Mouse (Mus musculus) liver, adult 2 months (tissue): ENCODE data around the gene Dnajc16. TPM values are rescaled to one million over a fixed set of nuclear protein-coding genes. Genes with fewer than 3 reads are reported as not detected.
"Not testable (repeated sequence)": the region's sequence is repeated elsewhere in the genome, so short reads cannot be mapped to it uniquely, and the experiment has no call there.

ENCODE experiments used
- DNase-seq: peaks from one replicate; pipeline ENCODE4 v3.0.0-alpha.2; 2011; ENCODE audit warnings: low read depth, low spot score; ENCODE audit errors: extremely low read depth
- H3K27ac ChIP-seq: fragments of 200-500 bp; replicated peaks from 2 replicates; pipeline ENCODE4 v1.5.1; 2012; ENCODE audit warnings: low read depth, mild to moderate bottlenecking, control low read depth, inconsistent platforms, low read length; ENCODE audit not compliant: insufficient read depth
- H3K27me3 ChIP-seq: fragments of 200-500 bp; 2 replicates; pipeline ENCODE4 v1.6.1; 2012; ENCODE audit warnings: mild to moderate bottlenecking, moderate library complexity, low read length, inconsistent platforms; ENCODE audit not compliant: control insufficient read depth, insufficient read depth
- H3K36me3 ChIP-seq: fragments of 200-500 bp; 2 replicates; pipeline ENCODE4 v1.6.1; 2012; ENCODE audit warnings: low read length, inconsistent platforms; ENCODE audit not compliant: control insufficient read depth, insufficient read depth
- H3K4me1 ChIP-seq: fragments of 200-500 bp; 2 replicates; pipeline ENCODE4 v1.6.1; 2011; ENCODE audit warnings: low read length; ENCODE audit not compliant: control insufficient read depth, insufficient read depth
- H3K4me3 ChIP-seq: fragments of 200-500 bp; 2 replicates; pipeline ENCODE4 v1.5.1; 2011; ENCODE audit warnings: low read depth, mild to moderate bottlenecking, control low read depth, low read length, moderate library complexity; ENCODE audit not compliant: insufficient read depth
- H3K79me2 ChIP-seq: fragments of 200-500 bp; 2 replicates; pipeline ENCODE4 v1.6.1; 2012; ENCODE audit warnings: inconsistent platforms, mild to moderate bottlenecking, low read length, moderate library complexity; ENCODE audit not compliant: control insufficient read depth, insufficient read depth
- H3K9ac ChIP-seq: fragments of 200-500 bp; 2 replicates; pipeline ENCODE4 v1.6.1; 2012; ENCODE audit warnings: low read depth, mild to moderate bottlenecking, control low read depth, inconsistent platforms, low read length
- CTCF ChIP-seq: fragments of 200-500 bp; IDR thresholded peaks from 2 replicates; pipeline ENCODE4 v1.5.1; 2011; ENCODE audit warnings: low read depth, low read length, control low read depth
- POLR2A ChIP-seq: fragments of 200-500 bp; IDR thresholded peaks from 2 replicates; pipeline ENCODE4 v1.6.1; 2011; ENCODE audit warnings: low read length, control low read depth; ENCODE audit not compliant: insufficient read depth; ENCODE audit errors: extremely low read depth
- WGBS: fragments of 180-500 bp; shearing (Covaris S2); methylation state at CpG from one replicate; pipeline ENCODE4 v1.1.7; 2018; 5-methylcytosine and 5-hydroxymethylcytosine counted together
- polyA plus RNA-seq: library from polyadenylated mRNA; depleted of rRNA; stranded (reverse); fragments of >200 nt; gene quantifications from 2 replicates; pipeline ENCODE4 v1.2.3, GENCODE M21; 2012
- total RNA-seq: library from RNA; depleted of rRNA; stranded (reverse); fragments of >200 nt; gene quantifications from 2 replicates; pipeline ENCODE4 v1.2.3, GENCODE M21; 2014

Gene Dnajc16
- total and polyA plus RNA-seq, 2 experiments, result 3.8 to 5.6 TPM

DNA sequence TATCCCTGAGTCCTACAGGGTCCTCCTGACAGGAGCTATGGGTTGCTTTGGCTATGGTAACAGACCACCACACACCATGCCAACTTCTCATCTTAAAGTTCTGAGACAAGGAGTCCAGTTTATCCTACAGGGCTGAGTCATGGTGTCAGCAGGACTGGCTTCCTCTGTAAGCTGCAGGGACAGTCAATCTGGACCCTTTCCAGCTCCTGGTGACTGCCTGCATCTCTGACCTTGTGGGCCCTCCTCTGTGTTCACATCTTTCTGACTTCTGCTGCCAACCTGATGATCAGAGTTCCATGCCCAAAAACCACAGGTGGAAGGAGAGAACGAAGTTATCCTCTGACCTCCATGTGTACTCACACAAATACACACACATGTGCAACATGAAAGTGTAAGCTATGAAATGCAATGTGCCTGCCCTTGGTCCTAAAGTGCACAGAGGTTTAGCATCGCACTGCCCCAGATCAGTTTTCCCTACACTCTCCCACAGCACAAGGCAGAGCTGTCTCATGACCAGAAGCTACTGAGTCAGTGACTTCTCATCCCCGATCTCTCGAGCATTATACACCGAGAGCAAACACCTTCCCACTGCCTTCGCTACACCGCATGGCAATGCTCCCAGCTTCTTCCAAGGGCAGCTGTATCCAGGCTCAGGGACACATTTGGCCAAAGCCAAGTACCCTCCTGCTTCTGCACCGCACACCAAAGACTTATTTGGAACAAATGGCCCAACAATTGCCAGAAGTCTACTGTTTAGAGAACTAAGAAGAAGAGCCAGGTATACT lies 9.3 kb downstream of the Dnajc16 start:
- Histone ChIP-seq H3K79me2 (peaks cover 2% of the 10 kb centered on the region; the same call in 1 of the 2 replicates), H3K4me3 (no peak overlapping the region), H3K27me3 (no peaks in the 10 kb centered on the region), H3K27ac (no peak overlapping the region), H3K9ac (no peak overlapping the region), H3K4me1 (no peaks in the 10 kb centered on the region), H3K36me3 (peaks cover 15% of the 10 kb centered on the region)
- DNase-seq, result no peak
- TF ChIP-seq POLR2A (no peak), CTCF (no peak)
- 90% methylated on average over 8 of the region's 8 CpGs for WGBS

DNA sequence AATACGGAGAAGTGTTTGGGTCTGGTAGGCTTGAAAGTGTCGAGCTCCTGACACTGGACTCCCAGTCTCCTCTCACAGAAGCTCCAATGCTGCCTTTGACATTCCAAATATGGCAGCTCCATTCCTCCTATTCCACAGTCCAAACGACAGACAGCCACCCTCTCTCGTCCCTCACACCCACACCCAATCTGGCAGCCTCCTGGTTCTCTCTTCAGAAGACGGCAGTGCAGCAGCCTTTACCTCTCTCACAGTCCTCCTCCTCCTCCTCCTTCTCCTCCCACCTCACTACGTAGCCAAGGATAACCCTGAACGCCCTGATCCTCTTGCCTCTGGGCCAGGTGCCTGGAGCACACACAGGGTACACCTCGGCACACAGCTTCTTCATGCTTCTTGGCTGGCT lies 10.9 kb downstream of the Dnajc16 start:
- Histone ChIP-seq H3K79me2 (no peaks in the 10 kb centered on the region), H3K27ac (no peak overlapping the region), H3K36me3 (peaks cover 26% of the 10 kb centered on the region), H3K4me1 (no peaks in the 10 kb centered on the region), H3K27me3 (no peaks in the 10 kb centered on the region), H3K4me3 (no peak overlapping the region), H3K9ac (no peak overlapping the region)
- WGBS, result 95% methylated on average over 8 of the region's 8 CpGs
- no peak for DNase-seq
- no peak for TF ChIP-seq CTCF
- TF ChIP-seq POLR2A, result no peak

DNA sequence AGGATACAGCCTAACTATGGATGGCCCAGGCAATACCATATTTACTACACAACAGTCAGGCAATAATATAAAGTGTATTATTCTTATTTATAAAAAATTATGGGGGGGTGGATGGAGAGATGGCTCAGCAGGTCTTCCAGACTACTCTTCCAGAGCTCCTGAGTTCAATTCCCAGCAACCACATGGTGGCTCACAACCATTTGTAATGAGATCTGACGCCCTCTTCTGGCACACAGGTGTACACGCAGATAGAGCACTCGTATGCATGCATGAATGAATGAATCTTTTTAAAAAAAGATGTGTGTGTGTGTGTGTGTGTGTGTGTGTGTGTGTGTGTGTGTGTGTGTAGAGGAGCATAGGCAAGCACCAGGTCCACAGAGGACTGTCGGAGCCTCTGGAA lies 17.7 kb downstream of the Dnajc16 start:
- not testable (repeated sequence) for H3K27me3 ChIP-seq, DNase-seq, H3K79me2 ChIP-seq, H3K9ac ChIP-seq, H3K4me1 ChIP-seq, H3K4me3 ChIP-seq, H3K27ac ChIP-seq
- H3K36me3 ChIP-seq, result peaks cover 44% of the 10 kb centered on the region
- 96% methylated on average over 4 of the region's 4 CpGs for WGBS

DNA sequence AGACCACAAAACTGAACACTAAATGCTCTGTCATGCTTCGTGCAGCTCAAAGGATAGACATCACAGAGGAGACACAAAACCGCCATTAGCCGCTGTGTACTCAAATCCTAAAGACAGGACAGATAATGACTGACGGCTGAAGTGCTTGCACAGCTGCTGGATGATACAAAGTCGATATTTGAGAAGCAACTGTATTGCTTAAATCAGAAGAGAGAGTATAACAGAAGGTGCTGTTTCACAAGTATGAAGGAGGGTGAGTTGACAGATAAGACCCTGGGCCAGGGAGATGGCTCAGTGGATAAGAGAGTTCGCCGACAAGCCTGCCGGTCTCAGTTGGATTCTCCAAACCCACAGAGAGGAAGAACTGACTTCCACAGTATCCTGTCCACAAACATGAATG lies 18.9 kb downstream of the Dnajc16 start:
- WGBS, result 95% methylated on average over 8 of the region's 8 CpGs
- Histone ChIP-seq H3K4me1 (no peaks in the 10 kb centered on the region), H3K36me3 (peaks cover 43% of the 10 kb centered on the region), H3K4me3 (no peak overlapping the region), H3K9ac (no peak overlapping the region), H3K27ac (no peak overlapping the region), H3K27me3 (no peaks in the 10 kb centered on the region), H3K79me2 (no peaks in the 10 kb centered on the region)
- TF ChIP-seq CTCF (no peak), POLR2A (no peak)
- no peak for DNase-seq

DNA sequence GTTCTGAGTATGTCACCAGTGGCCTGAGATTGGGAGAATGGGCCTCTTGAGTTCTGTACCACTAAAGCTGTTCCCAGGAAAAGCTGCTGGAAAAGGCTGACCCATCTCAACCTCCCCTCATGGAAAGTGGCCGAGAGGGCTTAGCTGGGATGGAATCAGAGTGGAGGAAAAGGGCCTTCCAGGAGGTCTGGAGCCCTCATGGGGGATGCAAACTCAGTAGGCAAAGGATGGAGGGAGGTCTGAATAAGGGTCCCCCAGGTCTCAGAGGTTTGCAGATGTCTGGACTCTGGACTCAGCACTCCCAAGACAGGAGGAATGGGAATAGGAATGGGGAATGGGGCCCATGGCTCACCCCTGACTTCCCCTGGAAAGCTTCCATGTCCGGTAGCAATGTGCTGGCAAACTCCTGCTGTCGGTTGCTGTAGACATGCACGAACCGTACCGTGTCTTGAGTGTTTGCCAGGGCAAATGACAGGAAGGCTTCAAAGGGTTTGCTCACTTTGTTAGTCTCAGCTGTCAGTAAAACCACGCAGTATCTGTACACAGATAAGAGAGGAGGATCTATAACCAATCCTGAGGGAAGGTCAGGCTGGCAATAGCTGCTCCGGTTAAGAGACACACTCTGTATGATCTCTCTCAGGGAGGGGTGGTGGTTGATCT lies 21.1 kb downstream of the Dnajc16 start:
- no peak for DNase-seq
- Histone ChIP-seq H3K4me1 (0 out of 2 replicates have a peak, but pooled peaks cover 2% of the 10 kb centered on the region), H3K27me3 (no peaks in the 10 kb centered on the region), H3K4me3 (no peak overlapping the region), H3K27ac (no peak overlapping the region), H3K36me3 (peaks cover 27% of the 10 kb centered on the region), H3K9ac (no peak overlapping the region), H3K79me2 (no peaks in the 10 kb centered on the region)
- TF ChIP-seq POLR2A (no peak), CTCF (no peak)
- 32% methylated on average over 8 of the region's 8 CpGs for WGBS
